Mouse (Mus musculus) frontal cortex, adult 2 months (tissue): ENCODE measurements around the gene Kcnh4. TPM values are rescaled to one million over a fixed set of nuclear protein-coding genes. Genes with fewer than 3 reads are reported as not detected.

Source experiments
- polyA plus RNA-seq: library from polyadenylated mRNA; depleted of rRNA; stranded (reverse); fragments of >200 nt; gene quantifications from 2 replicates; pipeline ENCODE4 v1.2.3, GENCODE M21; 2012; rRNA removed

Kcnh4 gene
- polyA plus RNA-seq, 1 experiment: 15.8 TPM

Other genes with a start within 250 kb of the Kcnh4 start
- 108 and 113 TPM in 2 replicates for gene Acly, start 231.9 kb downstream of the Kcnh4 start, polyA plus RNA-seq
- gene Ttc25, start 214.3 kb downstream of the Kcnh4 start, polyA plus RNA-seq: 1.5 and 2.0 TPM in 2 replicates
- gene Cnp, start 185.0 kb downstream of the Kcnh4 start, polyA plus RNA-seq: 227 and 230 TPM in 2 replicates
- 23.5 and 27.3 TPM in 2 replicates for gene Nkiras2, start 140.7 kb downstream of the Kcnh4 start, polyA plus RNA-seq
- 224 and 228 TPM in 2 replicates for gene Dnajc7, start 139.8 kb downstream of the Kcnh4 start, polyA plus RNA-seq
- gene Zfp385c, start 67.5 kb downstream of the Kcnh4 start, polyA plus RNA-seq: 2.5 TPM in 2 replicates
- gene Dhx58, start 55.7 kb downstream of the Kcnh4 start, polyA plus RNA-seq: 2.7 and 2.8 TPM in 2 replicates
- gene Kat2a, start 47.5 kb downstream of the Kcnh4 start, polyA plus RNA-seq: 60.7 and 61.7 TPM in 2 replicates
- not detected in 2 replicates for gene Hspb9, start 46.1 kb downstream of the Kcnh4 start, polyA plus RNA-seq
- 205 and 221 TPM in 2 replicates for gene Rab5c, start 21.7 kb downstream of the Kcnh4 start, polyA plus RNA-seq
- gene Hcrt, start 3.0 kb upstream of the Kcnh4 start, polyA plus RNA-seq: 0.50 and 0.62 TPM in 2 replicates
- 7.7 and 9.3 TPM in 2 replicates for gene Ghdc, start 11.0 kb upstream of the Kcnh4 start, polyA plus RNA-seq
- gene Stat5b, start 90.8 kb upstream of the Kcnh4 start, polyA plus RNA-seq: 28.7 and 29.6 TPM in 2 replicates
- 3.4 and 3.7 TPM in 2 replicates for gene Stat5a, start 99.4 kb upstream of the Kcnh4 start, polyA plus RNA-seq
- gene Stat3, start 179.6 kb upstream of the Kcnh4 start, polyA plus RNA-seq: 49.1 TPM in 2 replicates
- 20.9 and 21.0 TPM in 2 replicates for gene Cavin1, start 210.9 kb upstream of the Kcnh4 start, polyA plus RNA-seq
- gene Atp6v0a1, start 249.5 kb upstream of the Kcnh4 start, polyA plus RNA-seq: 312 and 317 TPM in 2 replicates